Mouse (Mus musculus): ENCODE results near the gene Rnase1.

DNA sequence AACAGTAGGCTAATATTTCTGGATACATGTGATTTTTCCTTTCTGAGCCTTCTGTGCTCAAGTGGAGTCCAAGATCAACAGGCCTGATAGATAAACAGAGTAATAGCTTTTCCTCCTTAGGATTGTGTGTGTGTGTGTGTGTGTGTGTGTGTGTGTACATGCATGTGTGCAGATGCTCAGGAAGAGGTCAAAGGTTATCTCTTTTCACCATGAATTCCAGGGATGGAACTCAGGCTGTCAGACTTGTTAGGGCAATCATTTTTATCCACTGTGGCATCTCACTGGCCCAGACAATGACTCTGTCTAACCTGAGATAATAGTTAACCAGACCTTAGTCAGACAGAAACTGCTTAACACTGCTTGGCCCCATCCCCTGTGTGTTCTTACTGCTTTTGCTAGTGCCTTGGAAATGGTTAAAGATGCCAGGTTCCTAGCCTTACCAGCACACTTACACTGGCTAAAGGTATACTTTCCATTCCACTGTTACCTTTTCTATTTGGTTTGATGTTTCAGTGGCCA, 40.1 kb downstream of the Rnase1 start:
- TF ChIP-seq CTCF (IDR thresholded peaks at IDR 0.05; ENCODE audit: insufficient read depth, low read depth, low read length) = no peak
- TF ChIP-seq POLR2A (IDR thresholded peaks at IDR 0.05; ENCODE audit: insufficient read depth, low read depth, low read length) = no peak

Data from olfactory bulb, adult 2 months (tissue).